25 mouse cellular contexts compared by ENCODE assay signal in the genomic region with DNA sequence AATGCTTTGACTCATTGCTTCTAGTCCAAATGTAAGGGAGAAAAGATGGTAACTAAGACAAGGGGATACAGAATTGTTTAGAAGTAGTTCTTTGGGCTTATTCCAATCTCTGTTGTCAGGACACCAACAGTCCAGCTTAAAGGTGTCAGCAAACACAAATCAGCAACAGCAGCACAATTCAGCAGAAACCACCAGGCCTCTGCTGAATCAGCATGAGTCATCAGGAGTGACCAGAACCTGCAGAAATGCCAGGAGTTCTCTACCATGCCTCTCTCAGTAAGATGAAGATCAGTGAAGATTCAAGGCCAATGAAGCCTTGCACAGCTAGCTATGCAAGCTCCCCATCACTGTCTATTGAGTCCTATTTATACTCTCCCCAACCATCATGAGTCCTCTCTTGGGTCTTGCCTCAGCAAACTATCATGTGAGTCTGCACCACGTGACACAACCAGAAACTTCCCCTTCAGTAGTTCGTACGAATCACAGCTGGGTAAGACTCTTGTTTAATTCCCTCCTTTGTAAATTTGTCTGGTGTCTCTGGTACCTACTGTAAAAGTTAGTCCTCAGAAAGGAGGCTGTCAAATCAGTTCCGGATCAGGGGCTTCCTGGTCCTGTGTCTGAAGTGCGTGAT.
A peak's percentile ranks its signal among the peaks of the same experiment; 100 is the strongest.
DNase-seq lines count a peak whose midpoint lies in the region; ATAC-seq and TF ChIP-seq lines count a peak whose summit lies in the region.
"Had no signal": no experiment of that assay in that cellular context is flagged by ENCODE, and none has a peak within 500 bp of the region (broad histone marks: within the 10 kb centered on the region; RNA-seq: fewer than 3 reads in every experiment).

No protein-coding gene starts in this region.

- no peak for TF ChIP-seq RAD21 in CH12.LX (IDR thresholded peaks at IDR 0.05; ENCODE audit: low read depth, low read length)

- peak; percentile 41 for DNase-seq in heart, adult 11 months
- DNase-seq in heart, postnatal 36 days, result no peak
- DNase-seq in CH12.LX (ENCODE audit: extremely low read depth), result peak; percentile 69
- DNase-seq in NIH3T3 (ENCODE audit: low read depth), result peak; percentile 67
- no peak for DNase-seq in spleen, adult 12 weeks (ENCODE audit: low spot score)
- DNase-seq in adrenal gland, adult 18-20 months (ENCODE audit: low spot score in 2 of 2), result no peak
- DNase-seq: adrenal gland, adult 8-10 months; adrenal gland, postnatal 14 days; adrenal gland, postnatal 36 days; B cell, adult 2 months; cerebellum, adult 11 months; cerebellum, adult 18-20 months; cerebellum, adult 8-10 months; cerebellum, adult 9-11 months; cerebellum, postnatal 14 days; cerebellum, postnatal 36 days; embryo, embryonic 11 days; forebrain, postnatal 0 days had no signal

- ATAC-seq in erythroblast, adult 5-6 weeks (replicated peaks; ENCODE audit: low FRiP score, poor library complexity, severe bottlenecking), result no peak
- ATAC-seq: CD4-positive, CD25-positive, alpha-beta regulatory T cell, adult 4 months; forebrain, embryonic 13.5 days; forebrain, embryonic 15.5 days; forebrain, postnatal 0 days had no signal

- no peaks in the 10 kb centered on the region for H3K36me3 ChIP-seq in CH12.LX (replicated peaks in 1 of 2; ENCODE audit: control insufficient read depth in 1 of 2, insufficient read depth in 1 of 2, low read length in 1 of 2)
- no peaks in the 10 kb centered on the region for H3K36me3 ChIP-seq in macrophage (ENCODE audit: inconsistent target)
- H3K36me3 ChIP-seq: embryonic facial prominence, embryonic 13.5 days; embryonic facial prominence, embryonic 15.5 days; forebrain, embryonic 15.5 days had no signal

- no peak overlapping the region for H3K27ac ChIP-seq in CH12.LX (ENCODE audit: insufficient read depth, low read depth)
- peak overlapping the region; percentile 55 for H3K27ac ChIP-seq in macrophage
- H3K27ac ChIP-seq: embryonic facial prominence, embryonic 13.5 days; embryonic facial prominence, embryonic 15.5 days; forebrain, embryonic 13.5 days; forebrain, embryonic 15.5 days had no signal

- H3K79me2 ChIP-seq in CH12.LX (replicated peaks; ENCODE audit: control insufficient read depth, extremely low read depth, insufficient read depth, poor library complexity, severe bottlenecking) (no peaks in the 10 kb centered on the region), macrophage (ENCODE audit: inconsistent target) (no peaks in the 10 kb centered on the region)

- no peaks in the 10 kb centered on the region for H3K9me3 ChIP-seq in CH12.LX (replicated peaks; ENCODE audit: low read length)
- H3K9me3 ChIP-seq: embryonic facial prominence, embryonic 13.5 days; embryonic facial prominence, embryonic 15.5 days; forebrain, embryonic 13.5 days; forebrain, embryonic 15.5 days had no signal

- no peak for TF ChIP-seq POLR2A in CH12.LX (IDR thresholded peaks at IDR 0.05; ENCODE audit: low read depth, low read length)

- H3K4me1 ChIP-seq in CH12.LX (ENCODE audit: control insufficient read depth in 1 of 2, insufficient read depth in 2 of 2), result peaks cover 10 to 17% of the 10 kb centered on the region in 2 experiments; a peak in 3 of 4 replicates
- H3K4me1 ChIP-seq: forebrain, embryonic 13.5 days; forebrain, embryonic 15.5 days had no signal

- no peak for TF ChIP-seq CTCF in CH12.LX (conservative IDR thresholded peaks at IDR 0.05 in 1 of 2, IDR thresholded peaks at IDR 0.05 in 1 of 2; ENCODE audit: low read depth in 2 of 2, low read length in 2 of 2)

- no peak for TF ChIP-seq EP300 in CH12.LX (IDR thresholded peaks at IDR 0.05; ENCODE audit: low read length)

- dilution Hi-C loops in CH12.LX (cut with MboI; ENCODE audit: extremely low pct_ligation_motif_present, extremely low pct_unique_long_range_greater_than_20kb, low sequenced_read_pairs), result no loop called here

- 80% methylated on average over 5 of the region's 5 CpGs for WGBS in macrophage (ENCODE audit: missing documents)

- H3K4me3 ChIP-seq in CH12.LX (replicated peaks in 1 of 3; ENCODE audit: low read depth in 2 of 3, low read length in 2 of 3, poor library complexity in 1 of 3) (no peak overlapping the region), macrophage (ENCODE audit: inconsistent target) (no peak overlapping the region)
- H3K4me3 ChIP-seq: embryonic facial prominence, embryonic 13.5 days; embryonic facial prominence, embryonic 15.5 days; forebrain, embryonic 13.5 days; forebrain, embryonic 15.5 days had no signal

- no peaks in the 10 kb centered on the region for H3K27me3 ChIP-seq in CH12.LX (replicated peaks)
- H3K27me3 ChIP-seq: embryonic facial prominence, embryonic 13.5 days; embryonic facial prominence, embryonic 15.5 days; forebrain, embryonic 13.5 days; forebrain, embryonic 15.5 days had no signal

- H3K4me2 ChIP-seq in CH12.LX (ENCODE audit: insufficient read depth, low read depth, poor library complexity, severe bottlenecking), result no peak overlapping the region
- H3K4me2 ChIP-seq: embryonic facial prominence, embryonic 13.5 days; embryonic facial prominence, embryonic 15.5 days; forebrain, embryonic 13.5 days; forebrain, embryonic 15.5 days had no signal

- intact Hi-C loops in heart, postnatal 36 days (cut with DNase I), result no loop called here

- H3K9ac ChIP-seq in CH12.LX (ENCODE audit: insufficient read depth, low read depth), result no peak overlapping the region
- H3K9ac ChIP-seq: embryonic facial prominence, embryonic 13.5 days; embryonic facial prominence, embryonic 15.5 days; forebrain, embryonic 13.5 days; forebrain, embryonic 15.5 days; forebrain, postnatal 0 days had no signal

- in situ Hi-C loops in CH12.LX (cut with MboI; ENCODE audit: low pct_ligation_motif_present, low pct_unique_long_range_greater_than_20kb, low sequenced_read_pairs), result no loop called here

TF ChIP-seq in CH12.LX, 34 proteins besides CTCF, POLR2A, EP300 and RAD21:
- TF ChIP-seq KAT2A (IDR thresholded peaks at IDR 0.05; ENCODE audit: insufficient replicate concordance, low read length) (no peak), NELFE (IDR thresholded peaks at IDR 0.05; ENCODE audit: low read depth, low read length) (0 out of 2 replicates have a peak, but pooled peaks have one; percentile 5), MAX (IDR thresholded peaks at IDR 0.05; ENCODE audit: low read length) (peak; percentile 88), PAX5 (IDR thresholded peaks at IDR 0.05; ENCODE audit: low read length) (no peak), MXI1 (IDR thresholded peaks at IDR 0.05; ENCODE audit: low read depth, low read length) (no peak), ETS1 (conservative IDR thresholded peaks at IDR 0.05; ENCODE audit: low read depth, low read length) (no peak), USF2 (conservative IDR thresholded peaks at IDR 0.05; ENCODE audit: low read depth, low read length) (peak; percentile 90), RCOR1 (conservative IDR thresholded peaks at IDR 0.05; ENCODE audit: low read depth, low read length) (no peak), BHLHE40 (IDR thresholded peaks at IDR 0.05; ENCODE audit: low read depth, low read length) (peak; percentile 63), USF1 (IDR thresholded peaks at IDR 0.05; ENCODE audit: low read depth, low read length) (peak; percentile 87), MAFK (IDR thresholded peaks at IDR 0.05; ENCODE audit: insufficient replicate concordance, low read length) (peak; percentile 93), ZMIZ1 (IDR thresholded peaks at IDR 0.05; ENCODE audit: low read depth, low read length) (no peak), ELF1 (IDR thresholded peaks at IDR 0.05; ENCODE audit: low read depth, low read length) (no peak), JUND (conservative IDR thresholded peaks at IDR 0.05; ENCODE audit: low read depth, low read length) (0 out of 2 replicates have a peak, but pooled peaks have one; percentile 11)

Comparison
In these comparisons a context has a peak if more than half of its experiments do, and no peak if none do; other contexts are left out.
1. DNase-seq: peak in heart, adult 11 months (single experiment), CH12.LX (single experiment) and NIH3T3 (single experiment); none in heart, postnatal 36 days (0 of 2), spleen, adult 12 weeks (single experiment) and adrenal gland, adult 18-20 months (0 of 2).